Comparison of ENCODE assay signal across 10 mouse cellular contexts in the genomic region with DNA sequence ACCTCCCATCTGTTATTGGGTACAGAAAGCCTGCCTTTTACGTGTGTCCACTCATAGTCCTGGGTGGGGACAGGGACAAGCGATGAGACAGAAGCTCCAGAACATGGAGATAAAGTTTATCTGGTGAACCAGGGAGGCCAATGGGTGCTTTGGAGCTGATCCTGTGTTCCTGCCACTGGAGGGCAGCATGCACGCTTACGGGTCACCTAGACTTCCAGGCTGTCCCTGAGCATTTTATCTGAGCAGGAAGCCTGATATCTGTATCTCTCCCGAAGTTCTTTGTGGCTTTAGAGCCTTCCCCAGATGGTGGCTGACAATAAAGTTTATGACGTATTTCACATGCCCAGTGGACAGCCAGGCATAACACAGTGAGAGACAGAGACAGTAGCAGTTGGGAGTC. TPM values are rescaled to one million over a fixed set of nuclear protein-coding genes. Genes with fewer than 3 reads are reported as not detected.
DNase-seq lines count a peak whose midpoint lies in the region; ATAC-seq and TF ChIP-seq lines count a peak whose summit lies in the region.
"Had no signal": no experiment of that assay in that cellular context is flagged by ENCODE, and none has a peak within 500 bp of the region (broad histone marks: within the 10 kb centered on the region; RNA-seq: fewer than 3 reads in every experiment).

No protein-coding gene starts in this region.

- no peaks in the 10 kb centered on the region for H3K9me3 ChIP-seq in hindbrain, embryonic 10.5 days
- no peaks in the 10 kb centered on the region for H3K9me3 ChIP-seq in hindbrain, embryonic 12.5 days (replicated peaks)
- no peaks in the 10 kb centered on the region for H3K9me3 ChIP-seq in midbrain, embryonic 16.5 days (replicated peaks; ENCODE audit: control insufficient read depth, low read length, poor library complexity, severe bottlenecking)
- H3K9me3 ChIP-seq: embryonic facial prominence, embryonic 15.5 days; limb, embryonic 13.5 days had no signal

- no peak overlapping the region for H3K27ac ChIP-seq in hindbrain, embryonic 10.5 days
- no peak overlapping the region for H3K27ac ChIP-seq in hindbrain, embryonic 12.5 days
- H3K27ac ChIP-seq in bone marrow macrophage, adult 2 months (ENCODE audit: insufficient read depth, low read depth, low read length), result no peak overlapping the region
- no peak overlapping the region for H3K27ac ChIP-seq in midbrain, embryonic 16.5 days (ENCODE audit: low read length)
- no peak overlapping the region for H3K27ac ChIP-seq in thymus, adult 2 months (ENCODE audit: control insufficient read depth, insufficient read depth, low read length)
- H3K27ac ChIP-seq: limb, embryonic 13.5 days had no signal

- no peak overlapping the region for H3K9ac ChIP-seq in hindbrain, embryonic 12.5 days
- no peak overlapping the region for H3K9ac ChIP-seq in midbrain, embryonic 16.5 days (ENCODE audit: low read depth, low read length)
- H3K9ac ChIP-seq: embryonic facial prominence, embryonic 15.5 days; limb, embryonic 13.5 days had no signal

- no peak overlapping the region for H3K4me2 ChIP-seq in hindbrain, embryonic 12.5 days (replicated peaks)
- H3K4me2 ChIP-seq in midbrain, embryonic 16.5 days (ENCODE audit: low read length), result no peak overlapping the region
- H3K4me2 ChIP-seq: embryonic facial prominence, embryonic 15.5 days; limb, embryonic 13.5 days had no signal

- H3K36me3 ChIP-seq in hindbrain, embryonic 10.5 days, result no peaks in the 10 kb centered on the region
- H3K36me3 ChIP-seq in hindbrain, embryonic 12.5 days, result no peaks in the 10 kb centered on the region
- H3K36me3 ChIP-seq in midbrain, embryonic 16.5 days (ENCODE audit: control insufficient read depth, insufficient read depth, low read length), result no peaks in the 10 kb centered on the region
- no peaks in the 10 kb centered on the region for H3K36me3 ChIP-seq in thymus, adult 2 months (ENCODE audit: control insufficient read depth, insufficient read depth, low read length)
- H3K36me3 ChIP-seq: embryonic facial prominence, embryonic 15.5 days; limb, embryonic 13.5 days had no signal

- no peak for TF ChIP-seq POLR2A in bone marrow macrophage, adult 2 months (IDR thresholded peaks at IDR 0.05; ENCODE audit: borderline replicate concordance, low read depth, low read length)
- no peak for TF ChIP-seq POLR2A in thymus, adult 2 months (IDR thresholded peaks at IDR 0.05; ENCODE audit: control insufficient read depth, extremely low read depth, insufficient read depth, low read length, poor library complexity)

- no peak overlapping the region for H3K4me3 ChIP-seq in hindbrain, embryonic 10.5 days
- H3K4me3 ChIP-seq in hindbrain, embryonic 12.5 days, result no peak overlapping the region
- no peak overlapping the region for H3K4me3 ChIP-seq in bone marrow macrophage, adult 2 months (ENCODE audit: insufficient read depth, low read length)
- H3K4me3 ChIP-seq in midbrain, embryonic 16.5 days (ENCODE audit: low read depth, low read length), result no peak overlapping the region
- H3K4me3 ChIP-seq in thymus, adult 2 months (ENCODE audit: control insufficient read depth, insufficient read depth, low read length), result no peak overlapping the region
- H3K4me3 ChIP-seq: embryonic facial prominence, embryonic 15.5 days; limb, embryonic 13.5 days had no signal

- H3K27me3 ChIP-seq in hindbrain, embryonic 10.5 days (ENCODE audit: insufficient read depth, poor library complexity, severe bottlenecking), result no peaks in the 10 kb centered on the region
- no peaks in the 10 kb centered on the region for H3K27me3 ChIP-seq in hindbrain, embryonic 12.5 days
- no peaks in the 10 kb centered on the region for H3K27me3 ChIP-seq in midbrain, embryonic 16.5 days (ENCODE audit: control insufficient read depth, insufficient read depth, low read depth, low read length)
- no peaks in the 10 kb centered on the region for H3K27me3 ChIP-seq in thymus, adult 2 months (ENCODE audit: control insufficient read depth, insufficient read depth, low read length)
- H3K27me3 ChIP-seq: embryonic facial prominence, embryonic 15.5 days; limb, embryonic 13.5 days had no signal

- ATAC-seq in hindbrain, embryonic 12.5 days (ENCODE audit: low FRiP score), result no peak
- peak; percentile 54 for ATAC-seq in midbrain, embryonic 16.5 days

- peak; percentile 61 for TF ChIP-seq CTCF in bone marrow macrophage, adult 2 months (IDR thresholded peaks at IDR 0.05; ENCODE audit: low read depth, low read length)
- no peak for TF ChIP-seq CTCF in thymus, adult 2 months (IDR thresholded peaks at IDR 0.05; ENCODE audit: borderline replicate concordance, control insufficient read depth, extremely low read depth, insufficient read depth, low read length, poor library complexity)

- WGBS in hindbrain, embryonic 10.5 days, result 45% methylated on average over 6 of the region's 6 CpGs
- WGBS in hindbrain, embryonic 12.5 days, result 39% methylated on average over 6 of the region's 6 CpGs
- 49% methylated on average over 6 of the region's 6 CpGs for WGBS in midbrain, embryonic 16.5 days
- WGBS in thymus, adult 2 months, result 59% methylated on average over 6 of the region's 6 CpGs

- H3K4me1 ChIP-seq in hindbrain, embryonic 10.5 days (replicated peaks), result no peaks in the 10 kb centered on the region
- peaks cover 3% of the 10 kb centered on the region; the same call in 1 of the 2 replicates for H3K4me1 ChIP-seq in hindbrain, embryonic 12.5 days
- H3K4me1 ChIP-seq in bone marrow macrophage, adult 2 months (ENCODE audit: control insufficient read depth, insufficient read depth, low read length), result peaks cover 13% of the 10 kb centered on the region
- no peaks in the 10 kb centered on the region for H3K4me1 ChIP-seq in midbrain, embryonic 16.5 days (ENCODE audit: control insufficient read depth, insufficient read depth, low read length)
- H3K4me1 ChIP-seq in thymus, adult 2 months (replicated peaks; ENCODE audit: control insufficient read depth, insufficient read depth, low read length), result no peaks in the 10 kb centered on the region

- DNase-seq in hindbrain, embryonic 10.5 days (ENCODE audit: low spot score), result peak; percentile 38
- DNase-seq in ES-CJ7 (ENCODE audit: low read depth, low spot score), result peak; percentile 55
- peak; percentile 43 for DNase-seq in heart, postnatal 4 days
- peak; percentile 34 to 41 for DNase-seq in layer of hippocampus, postnatal 36 days
- DNase-seq in thymus, adult 2 months, result no peak

RNA-seq across cellular contexts. Expression of gene Steap3, which starts 41.2 kb away (rescaled TPM):
- polyA plus RNA-seq in hindbrain, embryonic 10.5 days (2016; fragmentation: Nextera tagmentation; extraction: Ambion mirVana), result 3.3 and 3.6 TPM in 2 replicates
- polyA plus RNA-seq in hindbrain, embryonic 12.5 days (2016; fragmentation: Nextera tagmentation; extraction: Ambion mirVana), result 2.4 and 3.6 TPM in 2 replicates
- 19.5 and 22.6 TPM in 2 replicates for polyA plus RNA-seq in bone marrow macrophage, adult 2 months (2012; ENCODE audit: insufficient read depth, insufficient read length, missing spikeins)
- 10 to 100 TPM; 24.3 to 24.8 TPM for total RNA-seq in heart, postnatal 4 days (2021)
- 1 to 10 TPM; 7.1 to 7.2 TPM for total RNA-seq in layer of hippocampus, postnatal 36 days (2021)
- polyA plus RNA-seq in midbrain, embryonic 16.5 days (2015; fragmentation: Nextera tagmentation; extraction: Ambion mirVana), result 2.7 and 3.7 TPM in 2 replicates
- 19.4 and 24.2 TPM in 2 replicates for polyA plus RNA-seq in thymus, adult 2 months (2012; rRNA removed)
